Mouse (Mus musculus) thymus, adult 18-20 months (tissue): ENCODE results near the gene Grm4.

Source experiments
- DNase-seq, 2 experiments: peaks; one replicate each; pipeline ENCODE4 v3.0.0; 2022; ENCODE audit warnings: mixed read lengths in 2 of 2

Grm4 gene

GRCm38 (mm10) chr17:27521303-27521702 is at the start of gene Grm4:
Gene Grm4, minus strand, starts transcription at chr17:27521403.
- DNase-seq = no peak

- no peak for DNase-seq
Observed at GRCm38 (mm10) chr17:27568228-27568627, 47.0 kb upstream of the Grm4 start.

- no peak for DNase-seq
Observed at GRCm38 (mm10) chr17:27565942-27566267, 44.7 kb upstream of the Grm4 start.

- DNase-seq = peak; percentile 91 to 94
Observed at GRCm38 (mm10) chr17:27565163-27565941, 44.1 kb upstream of the Grm4 start, which contains the start of gene AI413582. Gene AI413582, minus strand, starts transcription at chr17:27565756.

- DNase-seq = peak in 1 of 2 experiments; percentile 38
Observed at GRCm38 (mm10) chr17:27564391-27565162, 43.4 kb upstream of the Grm4 start.

- no peak for DNase-seq
Observed at GRCm38 (mm10) chr17:27563771-27564244, 42.6 kb upstream of the Grm4 start.

- peak in 1 of 2 experiments; percentile 13 for DNase-seq
Observed at GRCm38 (mm10) chr17:27561809-27562526, 40.8 kb upstream of the Grm4 start.

- DNase-seq = no peak
Observed at GRCm38 (mm10) chr17:27560926-27561480, 39.8 kb upstream of the Grm4 start.

- no peak for DNase-seq
Observed at GRCm38 (mm10) chr17:27559596-27559995, 38.4 kb upstream of the Grm4 start.

GRCm38 (mm10) chr17:27558845-27559244 is 37.6 kb upstream of the Grm4 start:
- DNase-seq = no peak

GRCm38 (mm10) chr17:27557927-27558661 is 36.9 kb upstream of the Grm4 start:
- DNase-seq = peak in 1 of 2 experiments; percentile 23

- DNase-seq = peak; percentile 81 to 86
Observed at GRCm38 (mm10) chr17:27557181-27557926, 36.2 kb upstream of the Grm4 start.

- peak; percentile 84 to 85 for DNase-seq
Observed at GRCm38 (mm10) chr17:27556315-27557011, 35.3 kb upstream of the Grm4 start, which contains the start of gene Hmga1. Gene Hmga1, plus strand, starts transcription at chr17:27556497.

- peak; percentile 79 to 86 for DNase-seq
Observed at GRCm38 (mm10) chr17:27555512-27556172, 34.4 kb upstream of the Grm4 start.

GRCm38 (mm10) chr17:27555075-27555511 is 33.9 kb upstream of the Grm4 start:
- DNase-seq = peak; percentile 66 to 76

- no peak for DNase-seq
Observed at GRCm38 (mm10) chr17:27554062-27554960, 33.1 kb upstream of the Grm4 start.

- no peak for DNase-seq
Observed at GRCm38 (mm10) chr17:27552215-27553201, 31.3 kb upstream of the Grm4 start.
